Mouse (Mus musculus) cortical plate, adult 2 months (tissue): ENCODE measurements around the gene Gpd1.

ENCODE experiments used
- CTCF ChIP-seq: fragments of 200-500 bp; IDR thresholded peaks from 2 replicates; pipeline ENCODE4 v1.5.1; 2011; ENCODE audit warnings: mild to moderate bottlenecking, control low read depth, low read length; ENCODE audit not compliant: insufficient read depth; ENCODE audit errors: extremely low read depth
- POLR2A ChIP-seq: fragments of 200-500 bp; IDR thresholded peaks from 2 replicates; pipeline ENCODE4 v1.6.1; 2011; ENCODE audit warnings: mild to moderate bottlenecking, low read length, control low read depth; ENCODE audit not compliant: insufficient read depth; ENCODE audit errors: extremely low read depth

DNA sequence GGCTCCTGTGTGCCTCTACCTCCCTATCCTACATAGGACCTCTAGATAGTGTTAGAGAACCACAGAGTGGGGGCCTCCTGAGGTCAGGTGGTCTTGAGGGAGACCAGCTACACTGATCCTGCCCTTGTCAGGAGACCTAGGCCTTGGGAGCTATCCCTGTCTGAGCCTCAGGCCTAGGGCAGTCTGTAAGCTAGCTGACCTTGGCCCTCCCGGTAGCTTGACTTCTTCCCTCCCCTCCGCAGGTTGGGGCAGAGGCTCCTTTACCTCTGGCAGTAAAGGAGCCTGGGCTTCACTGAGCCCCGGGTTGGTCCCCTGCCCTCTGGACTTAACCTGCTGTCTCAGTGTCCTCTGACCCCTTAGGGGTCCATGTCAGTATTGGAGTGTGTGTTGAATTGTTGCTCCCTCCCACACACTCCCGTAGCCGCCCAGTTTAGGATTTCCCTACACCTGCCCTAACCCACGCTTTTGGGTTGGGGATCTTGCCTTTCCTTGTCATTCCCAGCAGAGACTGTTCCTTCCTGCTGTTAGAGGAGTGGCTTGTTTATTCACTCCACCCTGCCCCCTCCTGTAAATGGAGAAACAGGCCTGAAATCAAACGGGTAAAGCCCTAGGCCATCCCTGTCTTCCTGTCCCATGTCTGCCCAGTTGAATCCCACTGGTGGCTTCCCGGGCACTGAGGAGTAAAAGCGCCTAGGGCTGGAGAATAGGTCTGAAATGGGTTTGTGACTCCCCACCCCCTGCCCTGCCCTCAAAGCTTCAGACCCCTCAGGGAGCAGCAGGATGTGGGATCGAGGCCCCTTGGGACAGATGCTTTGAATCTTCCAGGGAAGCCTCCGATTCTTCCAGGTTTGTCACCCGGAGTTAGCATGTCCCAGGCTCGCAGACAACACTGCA, 4.4 kb upstream of the Gpd1 start:
- no peak for TF ChIP-seq CTCF
- TF ChIP-seq POLR2A = no peak
